Mouse (Mus musculus) heart, adult 2 months (tissue): Measurements from ENCODE around the gene Foxa1.

Experiments used
- CTCF ChIP-seq: fragments of 200-600 bp; IDR thresholded peaks from 2 replicates; pipeline ENCODE4 v1.8.1; 2022; ENCODE audit warnings: antibody characterized with exemption, mild to moderate bottlenecking, moderate library complexity
- POLR2A ChIP-seq: fragments of 200-500 bp; IDR thresholded peaks from 2 replicates; pipeline ENCODE4 v1.6.1; 2011; ENCODE audit warnings: mild to moderate bottlenecking, low read depth, low read length, control low read depth; ENCODE audit not compliant: insufficient read depth

DNA sequence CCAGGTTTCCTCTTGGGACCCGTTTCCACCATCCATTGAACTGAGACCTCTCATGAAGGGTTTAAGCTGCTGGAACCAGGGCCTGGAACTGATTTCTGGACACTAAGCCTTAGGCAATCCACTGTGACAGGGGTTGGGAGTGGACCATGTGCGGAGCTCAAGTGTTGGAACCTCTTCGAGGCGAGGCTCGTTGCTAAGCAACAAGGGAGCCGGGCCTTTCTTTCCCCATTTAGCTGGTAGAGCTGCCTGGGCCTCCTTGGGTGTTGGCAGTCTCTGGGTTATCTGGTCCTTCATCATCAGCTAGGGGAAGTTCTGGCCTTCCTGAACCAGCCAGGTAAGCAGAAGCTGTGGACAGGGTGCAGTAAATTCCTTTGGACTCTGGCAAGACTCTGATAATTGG is 17.2 kb upstream of the Foxa1 start, which contains the start of gene Ttc6:
- TF ChIP-seq POLR2A (no peak), CTCF (no peak)
